Mouse (Mus musculus): ENCODE results near the gene Batf.

DNA sequence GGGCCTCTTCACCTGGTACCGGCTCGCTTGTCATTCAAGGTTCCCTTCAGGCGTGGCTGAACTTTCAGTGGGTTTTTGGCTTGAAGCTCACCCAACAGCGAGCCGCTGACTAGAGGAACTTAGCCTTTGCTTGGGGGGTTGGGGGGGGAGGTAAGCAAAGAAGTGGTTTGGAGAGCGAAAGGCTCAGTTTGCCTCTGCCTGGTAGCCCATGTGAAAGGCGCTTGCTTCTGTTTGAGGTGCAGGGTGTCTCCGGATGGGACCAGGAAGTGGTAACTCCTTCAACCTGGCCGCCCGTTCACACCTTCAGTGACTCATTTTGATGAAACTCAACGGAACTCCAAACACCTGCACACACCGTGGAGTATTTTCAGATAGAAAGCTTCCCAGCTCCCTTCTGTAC lies 25.6 kb upstream of the Batf start:
- TF ChIP-seq CTCF (IDR thresholded peaks at IDR 0.05; ENCODE audit: control insufficient read depth, insufficient read depth, insufficient replicate concordance, low read depth, low read length) (no peak), POLR2A (IDR thresholded peaks at IDR 0.05; ENCODE audit: control insufficient read depth, low read depth, low read length) (no peak)
